Mouse (Mus musculus): Measurements from ENCODE around the gene Josd2.

- TF ChIP-seq CTCF (IDR thresholded peaks at IDR 0.05; ENCODE audit: low read depth, low read length) (no peak), TAL1 (conservative IDR thresholded peaks at IDR 0.05; ENCODE audit: low read depth, low read length) (no peak), POLR2AphosphoS5 (IDR thresholded peaks at IDR 0.05; ENCODE audit: insufficient replicate concordance, low read depth, low read length) (no peak)
These were observed at the start of gene Josd2 for GRCm38 (mm10) chr7:44467811-44468411.

Measured in G1E (cell line).